Mouse (Mus musculus) neutrophil, adult 5-6 weeks (primary cell): ENCODE results near the gene Ldb2. TPM values are rescaled to one million over a fixed set of nuclear protein-coding genes. Genes with fewer than 3 reads are reported as not detected.

Source experiments
- ATAC-seq: fragments of 151-379, 151-347 bp; 2 replicates; pipeline ENCODE4 v1.8.0; 2017; ENCODE audit warnings: mild to moderate bottlenecking, moderate TSS enrichment; ENCODE audit not compliant: insufficient number of reproducible peaks, poor library complexity, low FRiP score, severe bottlenecking; ENCODE audit errors: extremely low read depth
- total RNA-seq: library from RNA; stranded (forward); fragments of 200-1000 nt; gene quantifications from 2 replicates; pipeline ENCODE4 v1.2.3, GENCODE M21; 2017

Ldb2 gene
- total RNA-seq, 1 experiment from 2014 or later: not detected

GRCm38 (mm10) chr5:44667907-44668306 is 131.6 kb downstream of the Ldb2 start:
- ATAC-seq: no peak

DNA sequence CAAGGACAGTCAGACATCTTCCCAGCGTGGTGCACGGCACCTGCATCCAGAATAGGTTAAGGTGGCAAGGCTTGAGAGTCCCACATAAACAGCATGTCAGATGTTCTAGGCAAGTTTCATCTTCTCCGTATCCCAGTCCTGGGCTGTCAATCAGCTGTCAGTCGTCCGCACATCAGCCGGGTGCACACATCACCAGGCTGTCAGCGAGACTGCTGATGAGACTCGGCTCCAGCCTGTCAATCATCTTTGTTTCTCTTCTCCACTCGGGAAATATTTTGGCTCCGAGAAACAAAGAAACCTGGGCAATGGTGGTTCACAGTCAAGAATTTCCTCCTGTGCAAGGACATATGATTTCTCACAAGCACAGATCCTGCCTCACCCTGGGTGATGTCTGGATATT is 132.1 kb downstream of the Ldb2 start:
- ATAC-seq: no peak

GRCm38 (mm10) chr5:44659651-44660050 is 139.8 kb downstream of the Ldb2 start:
- no peak for ATAC-seq

DNA sequence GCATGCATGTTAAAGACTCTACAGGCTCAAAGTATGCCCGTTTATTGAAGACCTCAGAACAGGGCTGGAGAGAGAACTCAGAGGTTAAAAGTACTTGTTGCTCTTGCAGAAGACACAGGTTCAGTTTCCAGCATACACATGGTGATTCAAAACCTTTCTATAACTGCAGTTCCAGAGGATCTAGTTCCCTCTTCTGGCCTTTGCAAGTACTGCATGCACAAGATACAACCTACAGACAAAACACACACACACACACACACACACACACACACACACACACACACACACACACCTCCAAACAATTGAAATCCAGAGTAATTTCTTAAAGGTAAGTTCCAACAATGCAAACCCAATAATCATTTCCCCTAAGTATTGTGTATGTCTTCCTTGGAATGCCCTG is 142.8 kb downstream of the Ldb2 start:
- ATAC-seq: no peak

DNA sequence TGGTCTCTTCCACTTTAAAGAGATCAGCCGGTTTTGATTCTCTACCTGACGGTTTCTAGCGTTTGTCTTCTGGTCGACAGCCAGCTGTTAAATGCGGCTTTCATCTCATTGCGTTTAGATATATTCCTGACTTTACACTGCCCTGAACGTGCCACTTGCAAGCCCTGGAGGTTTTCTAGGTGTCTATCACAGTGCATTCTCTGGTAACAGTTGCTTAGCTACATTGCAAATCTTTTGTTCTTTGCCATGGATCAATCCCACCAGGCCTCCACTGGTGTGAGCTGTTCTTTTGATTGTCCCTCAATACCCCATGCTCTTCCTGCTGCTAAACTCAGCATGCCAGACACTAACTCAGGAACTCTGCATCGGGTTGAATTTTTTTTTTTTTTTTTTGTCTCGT is 145.1 kb downstream of the Ldb2 start:
- ATAC-seq: no peak

DNA sequence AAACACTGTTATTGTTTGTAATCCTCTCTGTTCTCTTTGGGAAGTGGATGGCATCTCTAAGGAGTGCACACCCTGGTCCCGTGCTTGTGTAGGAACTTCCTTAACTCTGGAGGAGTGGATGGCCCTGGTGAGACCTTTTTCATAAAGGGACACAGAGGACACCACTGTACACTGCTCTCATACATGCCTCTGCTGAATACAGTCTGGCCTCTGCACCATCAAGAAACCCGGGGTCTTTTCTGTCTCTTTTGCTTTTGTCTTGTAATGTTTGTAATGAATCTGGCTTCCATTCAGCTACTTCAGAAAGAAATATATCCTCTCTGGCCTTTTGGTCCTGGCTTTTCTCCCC is 152.7 kb downstream of the Ldb2 start:
- no peak for ATAC-seq

GRCm38 (mm10) chr5:44645952-44646841 is 153.3 kb downstream of the Ldb2 start:
- no peak for ATAC-seq

- ATAC-seq: no peak
Observed at GRCm38 (mm10) chr5:44643079-44643478, 156.4 kb downstream of the Ldb2 start.

- no peak for ATAC-seq
Observed at GRCm38 (mm10) chr5:44641060-44641459, 158.4 kb downstream of the Ldb2 start.

DNA sequence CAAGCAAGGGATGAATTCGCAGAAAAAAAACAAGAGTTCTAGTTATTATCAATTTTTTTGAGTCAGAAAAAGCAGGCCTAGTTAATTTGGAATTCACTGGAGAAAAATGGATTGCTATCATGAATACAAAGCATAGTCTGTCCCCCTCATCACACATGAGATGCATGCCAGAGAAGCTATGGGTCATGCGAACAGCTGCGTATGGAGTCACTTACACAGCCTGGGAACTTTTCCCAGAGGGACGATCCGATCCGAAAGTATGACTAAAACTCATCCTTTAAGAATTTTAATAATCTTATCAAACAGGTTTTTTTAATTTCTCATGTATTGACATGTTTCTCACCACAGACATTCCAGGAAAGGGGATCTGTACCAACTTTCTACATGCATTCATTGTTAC is 163.9 kb downstream of the Ldb2 start:
- ATAC-seq: no peak

- no peak for ATAC-seq
Observed at GRCm38 (mm10) chr5:44629034-44629625, 170.3 kb downstream of the Ldb2 start.

- no peak for ATAC-seq
Observed at GRCm38 (mm10) chr5:44627487-44627886, 172.0 kb downstream of the Ldb2 start.

- ATAC-seq: no peak
Observed at GRCm38 (mm10) chr5:44626885-44627284, 172.6 kb downstream of the Ldb2 start.

DNA sequence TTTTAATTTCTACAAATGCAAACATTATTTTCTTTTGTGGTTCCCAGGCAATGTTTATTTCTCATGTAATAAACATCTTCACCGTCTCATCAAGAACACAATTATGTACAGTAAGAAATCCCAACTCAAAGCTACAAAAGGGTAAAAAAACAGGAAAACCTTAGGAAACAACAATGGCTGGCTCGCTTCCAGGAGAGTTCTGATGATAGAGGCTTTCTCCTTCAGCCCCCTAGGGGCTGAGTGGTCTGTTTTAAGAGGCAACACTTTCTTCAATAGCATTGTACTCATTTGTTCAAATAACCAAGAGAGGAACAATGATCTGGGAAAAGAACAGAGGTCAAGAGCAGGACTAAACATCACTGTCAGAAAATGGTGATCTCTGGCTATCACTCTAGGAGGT is 173.4 kb downstream of the Ldb2 start:
- ATAC-seq: no peak

- no peak for ATAC-seq
Observed at GRCm38 (mm10) chr5:44615677-44616076, 183.8 kb downstream of the Ldb2 start.

DNA sequence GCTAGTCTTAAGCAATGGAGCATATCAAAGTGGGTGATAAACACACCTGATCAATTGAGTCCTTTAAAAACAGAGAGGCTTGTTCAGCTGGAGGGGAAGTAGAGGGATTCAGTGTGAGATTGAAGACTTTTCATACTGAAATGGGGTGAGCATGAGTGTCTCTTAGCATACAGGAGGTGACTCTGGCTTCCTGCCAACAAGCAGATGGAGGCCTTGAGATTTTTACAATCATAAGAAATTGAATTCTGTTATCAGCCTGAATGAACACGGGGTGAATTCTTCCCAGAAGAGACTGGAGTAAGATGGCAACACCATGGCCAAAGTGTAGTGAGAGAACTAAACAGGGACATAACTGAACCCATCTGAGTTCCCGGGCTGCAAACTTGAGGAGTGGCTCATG is 190.6 kb downstream of the Ldb2 start:
- no peak for ATAC-seq

DNA sequence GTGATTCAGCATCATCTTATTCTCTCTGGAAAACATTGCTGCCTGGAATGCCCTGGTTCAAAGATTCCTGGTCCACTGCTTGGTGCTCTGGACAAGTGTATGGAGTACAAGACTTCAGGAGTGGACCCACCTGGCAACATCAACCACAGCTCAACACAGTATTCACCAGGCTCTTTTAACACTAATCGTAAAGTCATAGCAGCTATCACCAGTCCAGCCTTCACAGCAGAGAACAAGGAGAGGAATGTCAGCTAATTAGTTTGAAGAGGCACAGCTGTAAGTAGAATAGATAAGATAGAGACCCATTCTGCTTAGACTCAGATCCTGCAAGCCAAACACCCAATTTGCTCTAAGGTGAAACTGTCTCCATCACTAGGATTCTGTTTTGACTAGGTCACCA is 198.1 kb downstream of the Ldb2 start:
- no peak for ATAC-seq

- ATAC-seq: no peak
Observed at GRCm38 (mm10) chr5:44593522-44594218, 205.8 kb downstream of the Ldb2 start.

DNA sequence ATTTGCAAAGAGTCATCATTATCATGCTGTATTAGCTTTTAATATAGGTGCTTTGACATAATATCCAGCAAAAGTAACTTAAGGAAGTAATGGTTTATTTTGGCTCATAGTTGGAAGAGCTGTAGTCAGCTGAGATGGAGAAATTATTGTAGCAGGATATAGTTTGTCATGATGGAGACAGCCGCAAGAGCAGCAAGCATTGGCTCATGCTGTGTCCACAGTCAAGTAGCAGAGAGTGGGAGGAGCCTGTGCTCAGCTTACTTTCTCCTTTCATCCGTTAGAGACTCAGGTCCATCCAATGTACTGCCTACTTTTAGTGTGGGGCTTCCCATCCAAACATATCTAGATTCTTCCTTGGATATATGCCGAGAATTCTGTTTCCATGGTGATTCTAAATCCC is 208.7 kb downstream of the Ldb2 start:
- no peak for ATAC-seq

- no peak for ATAC-seq
Observed at GRCm38 (mm10) chr5:44589318-44589717, 210.2 kb downstream of the Ldb2 start.
